8 mouse cellular contexts compared by ENCODE assay signal in the genomic region with DNA sequence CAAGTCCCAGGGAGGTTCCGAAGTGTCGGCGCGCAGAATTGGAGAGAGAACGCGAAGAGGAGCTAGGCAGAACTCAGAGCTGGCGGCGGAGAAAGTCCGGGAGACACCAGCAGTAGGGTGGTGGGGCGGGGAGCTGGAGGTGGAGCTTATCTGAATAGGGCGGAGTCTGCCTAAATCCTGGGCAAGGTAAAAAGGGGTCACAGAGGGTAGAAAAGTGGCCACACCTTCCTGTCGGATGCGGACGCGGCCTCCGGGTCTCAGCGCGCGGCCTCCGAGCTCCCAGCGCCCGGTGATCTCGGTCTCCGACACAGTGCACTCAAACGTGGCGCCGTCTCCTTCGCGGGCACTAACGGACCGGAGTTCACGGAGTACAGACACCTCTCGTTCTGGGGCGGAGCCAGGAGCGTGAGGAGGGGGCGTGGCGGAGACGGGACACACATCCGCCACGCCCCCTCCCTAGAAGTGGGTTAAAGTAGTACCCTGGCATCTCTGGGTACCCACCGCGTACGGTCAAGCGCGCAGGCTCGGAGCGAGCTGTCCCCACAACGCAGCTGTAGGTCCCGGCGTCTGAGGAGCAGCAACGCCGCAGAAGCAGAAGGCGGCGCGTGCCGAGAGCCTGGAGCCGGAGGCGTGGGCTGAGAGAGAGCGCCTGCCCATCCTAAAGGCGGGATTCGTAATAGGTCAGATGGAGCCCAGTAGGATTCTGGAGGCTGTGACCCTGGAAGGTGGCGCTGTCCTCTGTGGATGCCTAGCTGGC. TPM values are rescaled to one million over a fixed set of nuclear protein-coding genes. Genes with fewer than 3 reads are reported as not detected.
DNase-seq lines count a peak whose midpoint lies in the region; ATAC-seq lines count a peak whose summit lies in the region.

No protein-coding gene starts in this region.

- H3K36me3 ChIP-seq in heart, embryonic 16.5 days (ENCODE audit: control insufficient read depth, insufficient read depth) = peaks cover 33% of the 10 kb centered on the region
- peaks cover 28% of the 10 kb centered on the region for H3K36me3 ChIP-seq in lung, embryonic 15.5 days

- peaks cover 54% of the 10 kb centered on the region for H3K27me3 ChIP-seq in heart, embryonic 16.5 days (ENCODE audit: control insufficient read depth, insufficient read depth, low read length)
- H3K27me3 ChIP-seq in lung, embryonic 15.5 days = peaks cover 68% of the 10 kb centered on the region

- no peak overlapping the region for H3K27ac ChIP-seq in heart, embryonic 16.5 days (ENCODE audit: low read length)
- H3K27ac ChIP-seq in lung, embryonic 15.5 days = no peak overlapping the region

- H3K9ac ChIP-seq in heart, embryonic 16.5 days (ENCODE audit: low read length) = no peak overlapping the region; the same call in 1 of the 2 replicates
- H3K9ac ChIP-seq in lung, embryonic 15.5 days = no peak overlapping the region

- H3K4me2 ChIP-seq in heart, embryonic 16.5 days (ENCODE audit: low read depth, low read length) = peak overlapping the region; percentile 70
- H3K4me2 ChIP-seq in lung, embryonic 15.5 days = peak overlapping the region; percentile 80

- no peaks in the 10 kb centered on the region for H3K9me3 ChIP-seq in heart, embryonic 16.5 days (replicated peaks; ENCODE audit: control insufficient read depth, low read length)
- H3K9me3 ChIP-seq in lung, embryonic 15.5 days = no peaks in the 10 kb centered on the region

- DNase-seq in A20 (ENCODE audit: low read depth, low spot score) = peak; percentile 90
- DNase-seq in T-cell, adult 2 months (ENCODE audit: low spot score) = peak; percentile 64
- peak; percentile 89 for DNase-seq in embryo, embryonic 10.5 days (ENCODE audit: low spot score)
- DNase-seq in kidney, postnatal 25 days = peak; percentile 93
- peak; percentile 53 for DNase-seq in ovary, postnatal 14 days (ENCODE audit: low spot score)
- DNase-seq in thymus, postnatal 4 days = peak; percentile 84

- H3K4me1 ChIP-seq in heart, embryonic 16.5 days (ENCODE audit: control insufficient read depth, insufficient read depth, low read length) = peaks cover 8% of the 10 kb centered on the region; the same call in 1 of the 2 replicates
- peaks cover 13% of the 10 kb centered on the region for H3K4me1 ChIP-seq in lung, embryonic 15.5 days

- 8% methylated on average over 62 of the region's 62 CpGs for WGBS in heart, embryonic 16.5 days
- WGBS in lung, embryonic 15.5 days = under 1% methylated on average over 62 of the region's 62 CpGs

- peak; percentile 55 for ATAC-seq in heart, embryonic 16.5 days (replicated peaks; ENCODE audit: extremely low read depth, insufficient read depth, low FRiP score)
- peak; percentile 57 for ATAC-seq in lung, embryonic 15.5 days (ENCODE audit: borderline replicate concordance, extremely low read depth, low FRiP score, low TSS enrichment)

- H3K4me3 ChIP-seq in heart, embryonic 16.5 days (ENCODE audit: low read length) = peak overlapping the region; percentile 47
- H3K4me3 ChIP-seq in lung, embryonic 15.5 days = peak overlapping the region; percentile 49

RNA-seq across cellular contexts. Expression of a gene that starts 8.3 kb away (rescaled TPM):
- polyA plus RNA-seq in heart, embryonic 16.5 days (2015; fragmentation: Nextera tagmentation; extraction: Ambion mirVana) = 0.60 and 0.69 TPM in 2 replicates
- 0.65 and 0.82 TPM in 2 replicates for polyA plus RNA-seq in lung, embryonic 15.5 days (2015; fragmentation: Nextera tagmentation; extraction: Ambion mirVana)

RNA-seq across cellular contexts. Expression of a gene that starts 8.5 kb away (rescaled TPM):
- polyA plus RNA-seq in heart, embryonic 16.5 days (2015; fragmentation: Nextera tagmentation; extraction: Ambion mirVana) = 23.9 and 27.0 TPM in 2 replicates
- 29.5 and 31.1 TPM in 2 replicates for polyA plus RNA-seq in lung, embryonic 15.5 days (2015; fragmentation: Nextera tagmentation; extraction: Ambion mirVana)

RNA-seq across cellular contexts. Expression of a gene that starts 18.7 kb away (rescaled TPM):
- 83.9 and 94.2 TPM in 2 replicates for polyA plus RNA-seq in heart, embryonic 16.5 days (2015; fragmentation: Nextera tagmentation; extraction: Ambion mirVana)
- 74.0 and 77.9 TPM in 2 replicates for polyA plus RNA-seq in lung, embryonic 15.5 days (2015; fragmentation: Nextera tagmentation; extraction: Ambion mirVana)

RNA-seq across cellular contexts. Expression of a gene that starts 19.3 kb away (rescaled TPM):
- polyA plus RNA-seq in heart, embryonic 16.5 days (2015; fragmentation: Nextera tagmentation; extraction: Ambion mirVana) = 4.1 and 5.5 TPM in 2 replicates
- polyA plus RNA-seq in lung, embryonic 15.5 days (2015; fragmentation: Nextera tagmentation; extraction: Ambion mirVana) = 3.6 and 4.6 TPM in 2 replicates

RNA-seq across cellular contexts. Expression of a gene that starts 33.7 kb away (rescaled TPM):
- 14.3 and 14.7 TPM in 2 replicates for polyA plus RNA-seq in heart, embryonic 16.5 days (2015; fragmentation: Nextera tagmentation; extraction: Ambion mirVana)
- 20.7 and 20.8 TPM in 2 replicates for polyA plus RNA-seq in lung, embryonic 15.5 days (2015; fragmentation: Nextera tagmentation; extraction: Ambion mirVana)
